Mouse (Mus musculus): Measurements from ENCODE around the gene Rnf11.

DNA sequence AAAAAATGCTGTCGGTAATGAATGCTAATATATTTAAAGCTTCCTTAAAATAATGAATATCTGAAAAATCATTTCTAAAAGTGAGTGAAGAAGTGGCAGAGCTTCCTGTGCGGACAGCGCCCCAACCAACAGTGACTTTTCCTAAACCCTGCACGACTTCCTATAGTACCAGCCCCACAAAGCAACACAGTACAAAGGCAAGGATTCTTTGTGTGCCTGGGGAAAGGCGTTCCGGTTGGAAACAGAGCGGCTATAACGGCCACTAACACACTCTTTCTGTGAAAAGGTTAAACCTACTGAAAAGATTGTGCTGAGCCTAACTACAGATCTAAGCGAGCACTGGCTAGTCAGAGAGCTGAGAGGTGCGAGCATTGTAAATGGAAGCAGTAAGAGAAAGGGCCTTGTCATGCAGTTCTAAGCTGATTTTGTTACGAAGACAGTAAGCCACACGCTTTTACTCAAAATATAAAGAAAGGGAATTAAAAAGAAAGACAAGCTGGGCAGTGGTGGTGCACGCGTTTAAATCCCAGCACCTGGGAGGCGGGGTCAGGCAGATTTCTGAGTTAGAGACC is 45.8 kb upstream of the Rnf11 start:
- no peak for TF ChIP-seq CHD2 (IDR thresholded peaks at IDR 0.05; ENCODE audit: low read depth, low read length)
- TF ChIP-seq HCFC1 (IDR thresholded peaks at IDR 0.05; ENCODE audit: borderline replicate concordance, insufficient read depth, low read length), result no peak
- no peak for TF ChIP-seq ZC3H11A (IDR thresholded peaks at IDR 0.05; ENCODE audit: borderline replicate concordance, low read depth, low read length)
